Mouse (Mus musculus) heart, embryonic 16.5 days (tissue): ENCODE results near the gene Tdrd6. TPM values are rescaled to one million over a fixed set of nuclear protein-coding genes. Genes with fewer than 3 reads are reported as not detected.

Source experiments
- ATAC-seq: fragments of 200-750 bp; cut with Nextera tagmentation; replicated peaks from 2 replicates; pipeline ENCODE4 v1.8.0; 2017; ENCODE audit warnings: moderate number of reproducible peaks; ENCODE audit not compliant: insufficient read depth, low FRiP score; ENCODE audit errors: extremely low read depth
- H3K27ac ChIP-seq: fragments of 300-500 bp; sonication (generic); 2 replicates; pipeline ENCODE4 v1.5.1; 2014; ENCODE audit warnings: mild to moderate bottlenecking, low read length, control low read depth, moderate library complexity
- H3K27me3 ChIP-seq: fragments of 300-500 bp; sonication (generic); 2 replicates; pipeline ENCODE4 v1.6.1; 2014; ENCODE audit warnings: low read length, mixed read lengths; ENCODE audit not compliant: control insufficient read depth, insufficient read depth
- H3K36me3 ChIP-seq: fragments of 300-500 bp; sonication (generic); 2 replicates; pipeline ENCODE4 v1.6.1; 2014; ENCODE audit not compliant: control insufficient read depth, insufficient read depth
- H3K4me1 ChIP-seq: fragments of 300-500 bp; sonication (generic); 2 replicates; pipeline ENCODE4 v1.6.1; 2014; ENCODE audit warnings: low read length, mixed read lengths; ENCODE audit not compliant: control insufficient read depth, insufficient read depth
- H3K4me2 ChIP-seq: fragments of 300-500 bp; sonication (generic); 2 replicates; pipeline ENCODE4 v1.6.1; 2014; ENCODE audit warnings: low read depth, mild to moderate bottlenecking, control low read depth, low read length
- H3K4me3 ChIP-seq: fragments of 300-500 bp; sonication (generic); 2 replicates; pipeline ENCODE4 v1.5.1; 2014; ENCODE audit warnings: mild to moderate bottlenecking, control low read depth, low read length
- H3K9ac ChIP-seq: fragments of 300-500 bp; sonication (generic); 2 replicates; pipeline ENCODE4 v1.6.1; 2014; ENCODE audit warnings: low read length, control low read depth
- H3K9me3 ChIP-seq: fragments of 300-500 bp; sonication (generic); replicated peaks from 2 replicates; pipeline ENCODE4 v1.6.1; 2016; ENCODE audit warnings: low read length; ENCODE audit not compliant: control insufficient read depth
- WGBS: fragments of 180-500 bp; shearing (Covaris S2); extraction: QIAGEN DNeasy Blood & Tissue Kit; methylation state at CpG from one replicate; pipeline ENCODE4 v1.1.7; 2014; 5-methylcytosine and 5-hydroxymethylcytosine counted together
- polyA plus RNA-seq: library from polyadenylated mRNA; unstranded; fragments of >200 nt; fragmentation: Nextera tagmentation; extraction: Ambion mirVana; gene quantifications from 2 replicates; pipeline ENCODE4 v1.2.1, GENCODE M21; 2015

Gene Tdrd6
- polyA plus RNA-seq, 1 experiment from 2014 or later, result 0.03 TPM

GRCm38 (mm10) chr17:43592296-43593291, 37.5 kb downstream of the Tdrd6 start:
- no peak for ATAC-seq
- Histone ChIP-seq H3K4me2 (no peak overlapping the region), H3K27me3 (no peaks in the 10 kb centered on the region), H3K4me3 (no peak overlapping the region), H3K4me1 (no peaks in the 10 kb centered on the region), H3K36me3 (no peaks in the 10 kb centered on the region), H3K9ac (no peak overlapping the region), H3K9me3 (0 out of 2 replicates have a peak, but pooled peaks cover 1% of the 10 kb centered on the region), H3K27ac (no peak overlapping the region)
- 76% methylated on average over 21 of the region's 21 CpGs for WGBS

DNA sequence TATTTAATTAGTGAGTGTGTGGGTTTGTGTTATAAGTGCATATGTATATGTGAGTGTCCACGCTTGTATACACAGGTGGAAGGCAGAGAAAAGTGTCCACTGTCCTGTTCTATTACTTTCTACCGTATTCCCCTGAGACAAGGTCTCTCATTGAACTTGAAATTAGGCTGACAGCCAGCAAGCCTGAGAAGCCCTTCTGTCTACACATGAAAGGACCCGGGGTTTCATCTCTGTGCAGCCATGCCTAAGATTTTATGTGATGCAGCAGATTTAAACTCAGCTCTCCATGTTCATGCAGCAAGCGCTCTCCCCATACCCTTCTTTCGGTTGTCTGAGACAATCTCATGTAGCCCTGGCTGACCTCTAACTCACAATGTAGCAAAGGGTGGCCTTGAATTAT, 39.6 kb downstream of the Tdrd6 start:
- WGBS, result 81% methylated on average over 5 of the region's 5 CpGs
- no peaks in the 10 kb centered on the region for H3K4me1 ChIP-seq
- no peak overlapping the region for H3K4me2 ChIP-seq
- no peak for ATAC-seq
- no peak overlapping the region for H3K4me3 ChIP-seq
- H3K27ac ChIP-seq, result no peak overlapping the region
- no peaks in the 10 kb centered on the region for H3K9me3 ChIP-seq
- H3K36me3 ChIP-seq, result no peaks in the 10 kb centered on the region
- H3K9ac ChIP-seq, result no peak overlapping the region
- H3K27me3 ChIP-seq, result no peaks in the 10 kb centered on the region

DNA sequence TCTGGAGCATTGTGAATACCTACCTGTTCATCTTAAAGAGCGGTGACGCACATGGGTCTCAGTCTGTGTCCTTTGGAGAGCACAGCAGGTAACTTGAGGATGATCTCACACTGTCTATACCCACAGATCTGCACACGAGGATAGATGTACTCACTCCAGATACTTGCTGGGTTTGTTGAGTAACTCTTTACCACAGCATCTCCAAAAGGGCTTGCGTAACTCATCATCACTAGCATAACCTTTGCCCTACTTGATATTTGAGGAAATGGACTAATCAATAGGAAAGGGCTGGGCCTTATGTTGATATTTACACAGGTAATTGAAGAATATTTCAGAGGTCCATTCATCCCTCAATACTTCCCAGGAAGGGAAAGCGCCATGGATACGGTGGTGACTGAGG, 40.3 kb downstream of the Tdrd6 start:
- H3K27me3 ChIP-seq, result no peaks in the 10 kb centered on the region
- no peak overlapping the region for H3K27ac ChIP-seq
- H3K4me2 ChIP-seq, result no peak overlapping the region
- no peak for ATAC-seq
- no peaks in the 10 kb centered on the region for H3K36me3 ChIP-seq
- no peaks in the 10 kb centered on the region for H3K4me1 ChIP-seq
- H3K9ac ChIP-seq, result no peak overlapping the region
- no peak overlapping the region for H3K4me3 ChIP-seq
- 87% methylated on average over 6 of the region's 6 CpGs for WGBS
- H3K9me3 ChIP-seq, result no peaks in the 10 kb centered on the region

GRCm38 (mm10) chr17:43587278-43587677, 42.8 kb downstream of the Tdrd6 start:
- H3K9ac ChIP-seq, result no peak overlapping the region
- H3K36me3 ChIP-seq, result no peaks in the 10 kb centered on the region
- no peak overlapping the region for H3K27ac ChIP-seq
- H3K4me1 ChIP-seq, result no peaks in the 10 kb centered on the region
- H3K4me2 ChIP-seq, result no peak overlapping the region
- 88% methylated on average over 2 of the region's 2 CpGs for WGBS
- H3K9me3 ChIP-seq, result no peaks in the 10 kb centered on the region
- no peak overlapping the region for H3K4me3 ChIP-seq
- ATAC-seq, result no peak
- H3K27me3 ChIP-seq, result no peaks in the 10 kb centered on the region

- no peak overlapping the region for H3K4me2 ChIP-seq
- H3K9ac ChIP-seq, result no peak overlapping the region
- H3K9me3 ChIP-seq, result no peaks in the 10 kb centered on the region
- 56% methylated on average over 7 of the region's 7 CpGs for WGBS
- no peak overlapping the region for H3K27ac ChIP-seq
- H3K4me1 ChIP-seq, result peaks cover 9% of the 10 kb centered on the region
- H3K4me3 ChIP-seq, result no peak overlapping the region
- H3K36me3 ChIP-seq, result no peaks in the 10 kb centered on the region
- ATAC-seq, result no peak
- no peaks in the 10 kb centered on the region for H3K27me3 ChIP-seq
These were observed 45.3 kb downstream of the Tdrd6 start for GRCm38 (mm10) chr17:43584771-43585170.

DNA sequence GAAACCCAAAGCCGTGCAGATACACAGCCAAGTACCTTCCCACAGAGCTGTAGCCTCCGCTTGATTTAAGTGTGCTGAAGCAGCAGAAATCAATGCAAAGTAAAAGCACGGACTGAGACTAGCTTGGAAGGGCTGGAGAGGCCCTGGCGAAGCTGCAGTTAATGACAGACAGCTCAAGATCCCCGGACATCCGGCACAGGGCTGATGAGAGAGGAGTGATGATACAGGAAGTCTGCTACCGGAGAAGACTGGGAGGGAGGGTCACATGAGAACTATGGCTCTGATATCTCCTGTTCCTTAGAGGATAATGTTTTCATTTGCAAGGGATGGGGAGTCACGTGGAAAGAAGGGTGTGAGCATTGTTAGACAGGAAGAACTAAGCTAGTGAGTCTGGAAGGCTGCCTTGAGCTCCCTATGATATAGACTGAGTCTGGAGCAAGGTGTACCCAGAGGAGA, 49.1 kb downstream of the Tdrd6 start:
- ATAC-seq, result peak; percentile 72
- Histone ChIP-seq H3K4me3 (peak overlapping the region; percentile 17), H3K27me3 (no peaks in the 10 kb centered on the region), H3K36me3 (no peaks in the 10 kb centered on the region), H3K4me1 (peaks cover 9% of the 10 kb centered on the region), H3K9ac (peak overlapping the region; percentile 26; the same call in 1 of the 2 replicates), H3K9me3 (no peaks in the 10 kb centered on the region), H3K4me2 (peak overlapping the region; percentile 49), H3K27ac (peak overlapping the region; percentile 68)
- 20% methylated on average over 8 of the region's 8 CpGs for WGBS

DNA sequence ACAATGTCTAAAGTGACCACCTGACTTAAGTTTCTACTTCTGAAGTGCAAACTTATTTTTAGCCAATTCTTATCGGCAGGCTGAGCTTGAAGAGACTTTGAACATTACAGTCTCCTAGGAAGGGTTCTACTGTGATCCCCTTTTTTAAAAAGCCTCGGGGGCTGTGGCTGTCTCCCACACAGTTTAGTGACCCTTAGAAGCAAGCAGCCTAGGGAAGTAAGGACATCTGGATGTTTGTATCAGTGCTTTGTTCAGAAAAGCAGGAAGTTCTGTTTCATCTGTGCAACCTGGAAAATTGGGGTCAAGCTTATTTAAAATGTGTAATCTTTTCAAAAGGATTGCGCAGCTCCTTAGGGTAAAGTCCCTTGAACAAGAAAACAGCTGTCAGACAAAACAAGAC, 49.6 kb downstream of the Tdrd6 start:
- WGBS, result 17% methylated on average over 3 of the region's 3 CpGs
- Histone ChIP-seq H3K27ac (peak overlapping the region; percentile 68), H3K4me2 (peak overlapping the region; percentile 49), H3K9me3 (no peaks in the 10 kb centered on the region), H3K36me3 (no peaks in the 10 kb centered on the region), H3K9ac (peak overlapping the region; percentile 26; the same call in 1 of the 2 replicates), H3K4me1 (peaks cover 9% of the 10 kb centered on the region), H3K27me3 (no peaks in the 10 kb centered on the region), H3K4me3 (no peak overlapping the region)
- ATAC-seq, result no peak; the same call in 1 of the 2 replicates

GRCm38 (mm10) chr17:43573624-43574073, 56.5 kb downstream of the Tdrd6 start:
- WGBS, result 44% methylated on average over 3 of the region's 3 CpGs
- Histone ChIP-seq H3K4me3 (no peak overlapping the region), H3K9me3 (no peaks in the 10 kb centered on the region), H3K36me3 (no peaks in the 10 kb centered on the region), H3K9ac (no peak overlapping the region), H3K4me1 (0 out of 2 replicates have a peak, but pooled peaks cover 2% of the 10 kb centered on the region), H3K27me3 (no peaks in the 10 kb centered on the region), H3K4me2 (no peak overlapping the region), H3K27ac (no peak overlapping the region)
- ATAC-seq, result no peak

- H3K4me3 ChIP-seq, result no peak overlapping the region
- ATAC-seq, result no peak
- H3K4me2 ChIP-seq, result no peak overlapping the region
- no peaks in the 10 kb centered on the region for H3K27me3 ChIP-seq
- 0 out of 2 replicates have a peak, but pooled peaks cover 3% of the 10 kb centered on the region for H3K4me1 ChIP-seq
- WGBS, result 57% methylated on average over 7 of the region's 7 CpGs
- H3K36me3 ChIP-seq, result no peaks in the 10 kb centered on the region
- no peak overlapping the region for H3K27ac ChIP-seq
- no peaks in the 10 kb centered on the region for H3K9me3 ChIP-seq
- no peak overlapping the region for H3K9ac ChIP-seq
These were observed 60.8 kb downstream of the Tdrd6 start for GRCm38 (mm10) chr17:43569287-43569686.
